Mouse (Mus musculus) kidney, adult 2 months (tissue): ENCODE measurements around the gene Hoxc13.

Experiments
- CTCF ChIP-seq: fragments of 200-500 bp; conservative IDR thresholded peaks from 2 replicates; pipeline ENCODE4 v1.5.1; 2011; ENCODE audit warnings: low read depth, mild to moderate bottlenecking, control low read depth, low read length, moderate library complexity, mixed read lengths; ENCODE audit not compliant: insufficient read depth, insufficient read length
- POLR2A ChIP-seq: fragments of 200-500 bp; IDR thresholded peaks from one replicate; pipeline ENCODE4 v1.6.1; 2011; ENCODE audit warnings: low read depth, low read length, control low read depth

- TF ChIP-seq POLR2A (no peak), CTCF (no peak)
Observed at GRCm38 (mm10) chr15:102945185-102946077, 24.5 kb downstream of the Hoxc13 start.
